ENCODE assay signal across 10 mouse cellular contexts in the genomic region with DNA sequence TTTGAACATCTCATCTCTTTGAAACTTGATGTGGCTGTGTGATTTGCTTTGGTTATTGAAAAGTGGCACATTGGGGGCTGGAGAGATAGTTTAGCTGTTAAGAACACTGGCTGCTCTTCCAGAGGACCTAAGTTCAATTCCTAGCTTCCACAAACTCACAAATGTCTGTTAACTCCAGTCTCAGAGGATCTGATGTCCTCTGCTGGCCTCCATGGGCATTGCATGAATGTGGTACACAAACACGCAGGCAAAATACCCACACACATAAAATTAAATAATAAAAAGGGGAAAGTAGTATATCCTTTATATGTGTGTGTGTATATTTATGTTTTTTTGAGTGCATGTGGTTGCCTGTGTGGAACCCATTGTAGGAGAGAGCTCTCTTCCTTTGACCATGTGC. TPM values are rescaled to one million over a fixed set of nuclear protein-coding genes. Genes with fewer than 3 reads are reported as not detected.
DNase-seq lines count a peak whose midpoint lies in the region; ATAC-seq and TF ChIP-seq lines count a peak whose summit lies in the region.
"Had no signal": no experiment of that assay in that cellular context is flagged by ENCODE, and none has a peak within 500 bp of the region (broad histone marks: within the 10 kb centered on the region; RNA-seq: fewer than 3 reads in every experiment).

No protein-coding gene starts in this region.

- H3K4me3 ChIP-seq in intestine, postnatal 0 days (ENCODE audit: low read depth, low read length), result no peak overlapping the region
- no peak overlapping the region for H3K4me3 ChIP-seq in intestine, embryonic 15.5 days (replicated peaks)
- H3K4me3 ChIP-seq in E14TG2a.4 (replicated peaks; ENCODE audit: low read length), result no peak overlapping the region
- H3K4me3 ChIP-seq: liver, embryonic 13.5 days had no signal

- peaks cover 4% of the 10 kb centered on the region; the same call in 1 of the 2 replicates for H3K36me3 ChIP-seq in intestine, postnatal 0 days (ENCODE audit: control insufficient read depth, insufficient read depth)
- H3K36me3 ChIP-seq in intestine, embryonic 15.5 days, result no peaks in the 10 kb centered on the region
- no peaks in the 10 kb centered on the region for H3K36me3 ChIP-seq in E14TG2a.4 (ENCODE audit: insufficient read depth, low read length)

- 82% methylated on average over 1 of the region's 1 CpGs for WGBS in intestine, postnatal 0 days
- WGBS in intestine, embryonic 15.5 days, result 61% methylated on average over 1 of the region's 1 CpGs

- no peak overlapping the region for H3K9ac ChIP-seq in intestine, postnatal 0 days (ENCODE audit: low read depth, low read length)
- no peak overlapping the region for H3K9ac ChIP-seq in intestine, embryonic 15.5 days
- H3K9ac ChIP-seq: liver, embryonic 13.5 days had no signal

- TF ChIP-seq CTCF in intestine, postnatal 0 days (IDR thresholded peaks at IDR 0.05; ENCODE audit: low read depth), result peak; percentile 68
- peak; percentile 65 for TF ChIP-seq CTCF in E14TG2a.4 (conservative IDR thresholded peaks at IDR 0.05; ENCODE audit: low read length)

- no peaks in the 10 kb centered on the region for H3K9me3 ChIP-seq in intestine, postnatal 0 days (ENCODE audit: control insufficient read depth)
- H3K9me3 ChIP-seq in intestine, embryonic 15.5 days, result no peaks in the 10 kb centered on the region
- H3K9me3 ChIP-seq in E14TG2a.4 (ENCODE audit: low read length), result no peaks in the 10 kb centered on the region
- H3K9me3 ChIP-seq: liver, embryonic 13.5 days had no signal

- H3K4me1 ChIP-seq in intestine, postnatal 0 days (replicated peaks; ENCODE audit: control insufficient read depth, insufficient read depth, low read length), result no peaks in the 10 kb centered on the region
- H3K4me1 ChIP-seq in intestine, embryonic 15.5 days (replicated peaks), result no peaks in the 10 kb centered on the region
- peaks cover 9% of the 10 kb centered on the region for H3K4me1 ChIP-seq in E14TG2a.4 (replicated peaks; ENCODE audit: low read depth, low read length)

- peak; percentile 63 for DNase-seq in 3T3-L1 (ENCODE audit: low read depth, low spot score)
- DNase-seq in right cerebral cortex, adult 18-20 months, result no peak
- no peak for DNase-seq in ovary, postnatal 14 days (ENCODE audit: low spot score)
- DNase-seq in frontal cortex, postnatal 14 days (ENCODE audit: low spot score in 2 of 2), result no peak
- DNase-seq: liver, embryonic 13.5 days had no signal

- H3K4me2 ChIP-seq in intestine, postnatal 0 days (replicated peaks; ENCODE audit: low read depth), result no peak overlapping the region
- H3K4me2 ChIP-seq in intestine, embryonic 15.5 days (replicated peaks), result no peak overlapping the region
- H3K4me2 ChIP-seq: liver, embryonic 13.5 days had no signal

- no peaks in the 10 kb centered on the region for H3K27me3 ChIP-seq in intestine, postnatal 0 days (replicated peaks; ENCODE audit: control insufficient read depth, insufficient read depth, low read length)
- no peaks in the 10 kb centered on the region for H3K27me3 ChIP-seq in intestine, embryonic 15.5 days (replicated peaks)
- peaks cover 10% of the 10 kb centered on the region; the same call in 1 of the 2 replicates for H3K27me3 ChIP-seq in E14TG2a.4 (ENCODE audit: insufficient read depth, low read length)
- H3K27me3 ChIP-seq: liver, embryonic 13.5 days had no signal

- no peak overlapping the region for H3K27ac ChIP-seq in intestine, postnatal 0 days (ENCODE audit: low read depth, low read length)
- H3K27ac ChIP-seq in intestine, embryonic 15.5 days, result no peak overlapping the region
- H3K27ac ChIP-seq: liver, embryonic 13.5 days had no signal

- no peak for ATAC-seq in intestine, postnatal 0 days
- no peak for ATAC-seq in intestine, embryonic 15.5 days
- peak; percentile 61; the same call in 1 of the 2 replicates for ATAC-seq in megakaryocyte progenitor cell, adult 5-6 weeks (replicated peaks; ENCODE audit: poor library complexity)
- ATAC-seq: inflammation-experienced regulatory T-cells, adult 6 months had no signal

RNA-seq across cellular contexts. Expression of a gene that starts 10.3 kb away (rescaled TPM):
- polyA plus RNA-seq in intestine, postnatal 0 days (2015; fragmentation: Nextera tagmentation; extraction: Ambion mirVana), result 12.1 and 14.1 TPM in 2 replicates
- polyA plus RNA-seq in intestine, embryonic 15.5 days (2015; fragmentation: Nextera tagmentation; extraction: Ambion mirVana), result 38.8 and 41.3 TPM in 2 replicates
- total RNA-seq in megakaryocyte progenitor cell, adult 5-6 weeks (2015), result 60.1 and 64.1 TPM in 2 replicates
- 85.5 and 127 TPM in 2 replicates for total RNA-seq in megakaryocyte progenitor cell, adult 5-6 weeks (2017)

RNA-seq across cellular contexts. Expression of a gene that starts 48.2 kb away (rescaled TPM):
- polyA plus RNA-seq in intestine, postnatal 0 days (2015; fragmentation: Nextera tagmentation; extraction: Ambion mirVana), result 37.8 and 40.9 TPM in 2 replicates
- polyA plus RNA-seq in intestine, embryonic 15.5 days (2015; fragmentation: Nextera tagmentation; extraction: Ambion mirVana), result 42.5 and 49.5 TPM in 2 replicates
- total RNA-seq in megakaryocyte progenitor cell, adult 5-6 weeks (2015), result 15.5 and 16.2 TPM in 2 replicates
- total RNA-seq in megakaryocyte progenitor cell, adult 5-6 weeks (2017), result 22.2 and 24.2 TPM in 2 replicates
